Mouse (Mus musculus) ovary, postnatal 10 days (tissue): ENCODE results near the gene Mrps25.

Source experiments
- DNase-seq: peaks from one replicate; pipeline ENCODE4 v3.0.0; 2022; ENCODE audit warnings: low spot score

Gene Mrps25

DNA sequence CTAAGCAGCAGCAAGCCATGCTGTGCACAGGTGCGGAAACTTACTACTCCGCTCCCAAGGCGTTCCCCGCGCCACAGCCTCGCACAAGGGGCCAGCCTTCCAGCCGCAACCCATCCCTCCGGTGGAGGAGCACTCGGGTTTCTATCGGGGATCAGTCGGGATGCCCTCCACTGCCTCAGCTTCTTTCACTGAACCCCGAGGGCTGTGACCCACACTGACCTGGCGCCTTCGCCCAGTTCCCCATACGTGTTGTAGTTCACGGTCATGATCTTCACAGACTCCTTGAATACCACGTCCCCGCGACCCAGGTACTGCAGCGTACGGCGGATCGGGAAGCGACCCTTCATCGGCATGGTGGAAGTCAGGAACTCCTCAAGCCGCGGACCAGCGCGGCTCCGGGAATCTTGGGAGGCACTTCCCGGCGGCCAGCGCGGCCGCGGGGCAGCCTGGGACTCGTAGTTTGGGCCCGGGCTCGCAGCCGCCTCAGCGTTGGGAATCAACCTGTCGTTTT lies at the start of gene Mrps25:
Gene Mrps25, minus strand, starts transcription at position 413 of the 511 bp plus-strand sequence.
- DNase-seq = peak; percentile 41

DNA sequence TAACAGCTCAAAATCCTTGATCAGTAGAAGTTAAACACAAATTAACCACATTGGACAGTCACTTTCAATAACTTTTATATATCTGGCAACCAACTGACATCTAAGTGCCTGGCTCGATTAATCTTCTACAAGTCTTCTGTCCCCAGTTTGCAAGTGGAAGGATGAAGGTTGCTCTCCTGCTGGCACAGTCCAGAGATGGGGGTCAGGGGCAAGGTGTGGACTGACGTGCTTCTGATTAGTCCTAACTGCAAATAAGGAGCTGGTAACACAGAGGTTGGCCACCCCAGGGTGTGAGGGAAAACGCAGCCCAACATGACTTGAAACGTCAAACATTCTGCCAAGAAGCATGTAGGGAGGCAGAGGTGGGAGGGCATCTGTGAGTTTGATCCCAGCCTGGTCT lies 47.9 kb upstream of the Mrps25 start:
- no peak for DNase-seq

DNA sequence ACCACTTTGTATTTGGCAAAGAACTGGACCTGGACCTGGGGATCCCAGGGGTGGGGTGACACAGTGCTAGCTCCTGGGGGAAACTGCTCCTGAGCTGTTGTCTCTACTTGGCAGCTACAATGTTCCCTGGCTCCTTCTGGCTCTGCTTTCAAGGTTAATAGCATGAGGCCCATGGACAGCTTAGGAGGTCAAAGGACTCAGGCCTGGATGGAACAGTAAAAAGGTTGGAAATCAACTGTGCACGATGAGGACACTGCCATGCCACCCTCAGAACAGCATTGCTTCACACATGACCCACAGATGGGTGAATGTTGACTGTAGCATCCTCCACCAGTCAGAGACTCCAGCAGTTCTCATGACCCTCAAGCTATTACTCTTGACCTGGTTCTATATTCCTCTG lies 47.5 kb upstream of the Mrps25 start:
- no peak for DNase-seq

DNA sequence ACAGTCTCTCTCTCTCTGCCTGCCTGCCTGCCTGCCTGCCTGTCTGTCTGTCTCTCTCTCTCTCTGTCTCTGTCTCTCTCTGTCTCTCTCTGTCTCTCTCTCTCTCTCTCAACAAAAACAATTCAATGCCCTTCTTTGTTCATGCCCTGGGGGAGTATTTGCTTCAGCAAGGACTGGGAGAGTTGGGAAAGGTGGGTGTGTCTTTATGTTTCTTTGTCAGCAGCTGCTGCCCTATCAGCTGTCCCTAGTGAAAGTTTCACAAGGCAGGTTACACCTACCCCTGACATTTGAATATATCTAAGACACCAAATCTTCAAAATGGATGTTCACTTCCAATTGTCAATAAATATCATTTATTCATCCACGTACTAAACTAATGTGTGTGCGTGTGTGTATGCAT lies 45.8 kb upstream of the Mrps25 start:
- no peak for DNase-seq

DNA sequence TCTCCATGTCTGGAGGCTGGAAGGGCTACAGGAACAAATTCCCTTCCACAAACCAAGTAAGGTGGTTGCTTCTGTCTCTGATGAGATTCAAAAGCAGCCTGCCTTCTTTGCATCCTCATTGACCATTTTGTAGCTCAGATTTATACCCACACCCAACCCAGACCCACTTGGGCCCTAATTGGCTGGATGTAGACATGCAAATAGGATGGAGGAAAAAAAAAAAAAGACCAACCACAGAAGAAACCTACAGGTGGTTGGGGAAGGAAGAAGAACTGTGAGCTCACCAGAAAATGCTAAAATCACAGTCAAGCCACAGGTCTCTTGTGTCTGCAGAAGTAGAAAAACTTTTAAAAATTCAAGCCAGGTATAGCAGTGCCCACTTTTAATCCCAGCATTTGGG lies 45.3 kb upstream of the Mrps25 start:
- DNase-seq = no peak

DNA sequence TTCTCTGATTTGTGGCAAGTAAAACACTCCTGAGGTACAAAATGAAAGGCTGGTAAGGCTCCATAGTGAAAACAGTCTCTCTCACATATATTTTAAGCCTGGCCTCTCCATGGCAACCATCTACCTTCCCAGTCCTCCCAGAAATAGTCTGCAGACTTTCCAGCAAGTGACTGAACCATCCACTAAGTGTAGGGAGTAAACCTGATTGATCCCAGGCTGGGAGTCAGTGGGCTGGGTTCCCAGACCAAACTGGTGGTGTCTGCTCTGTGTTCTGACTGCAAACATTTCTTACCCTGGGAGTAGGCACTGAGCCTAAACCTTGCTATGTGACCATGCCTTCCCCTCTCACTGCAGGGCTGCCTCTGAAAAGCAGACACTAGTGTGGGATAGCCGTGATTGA lies 41.1 kb upstream of the Mrps25 start:
- DNase-seq = peak; percentile 9

DNA sequence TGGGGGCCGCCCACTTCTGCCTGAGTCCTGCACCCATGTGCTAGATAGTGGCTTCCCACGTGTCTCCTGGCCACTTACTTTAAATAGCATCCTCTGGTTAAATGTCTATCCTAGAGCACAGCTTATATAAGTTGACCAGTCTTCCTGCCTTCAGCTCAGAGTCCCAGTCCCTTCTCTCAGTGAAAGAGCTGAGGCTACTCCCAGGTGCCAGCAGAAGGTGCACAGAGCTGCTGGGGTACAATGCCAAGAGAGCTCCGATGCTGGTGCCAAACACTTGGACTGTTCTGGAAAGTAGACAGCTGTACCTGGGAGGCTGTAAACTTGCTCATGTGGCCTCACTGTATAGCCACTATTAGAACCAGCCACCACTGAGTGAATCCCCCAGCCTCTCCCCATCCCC lies 38.2 kb upstream of the Mrps25 start:
- DNase-seq = no peak

DNA sequence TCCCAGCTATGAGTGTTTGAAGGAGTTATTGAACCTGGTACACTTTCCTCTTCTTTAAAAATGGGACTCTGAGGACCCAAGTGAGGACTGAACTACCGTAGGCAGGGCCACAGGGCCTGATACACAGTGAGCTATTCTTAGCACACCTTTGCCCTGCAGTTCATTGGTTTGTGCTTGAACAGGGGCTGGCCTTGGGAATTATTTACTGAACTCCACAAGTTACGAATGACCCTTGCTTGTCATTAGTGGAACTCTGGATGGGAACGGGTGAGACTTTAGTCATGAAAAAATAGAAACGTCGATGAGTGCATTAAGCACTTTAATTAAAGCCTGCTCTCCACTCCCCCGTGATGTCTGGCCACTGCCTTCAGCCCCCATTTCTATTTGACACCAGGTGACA lies 37.8 kb upstream of the Mrps25 start:
- no peak for DNase-seq

DNA sequence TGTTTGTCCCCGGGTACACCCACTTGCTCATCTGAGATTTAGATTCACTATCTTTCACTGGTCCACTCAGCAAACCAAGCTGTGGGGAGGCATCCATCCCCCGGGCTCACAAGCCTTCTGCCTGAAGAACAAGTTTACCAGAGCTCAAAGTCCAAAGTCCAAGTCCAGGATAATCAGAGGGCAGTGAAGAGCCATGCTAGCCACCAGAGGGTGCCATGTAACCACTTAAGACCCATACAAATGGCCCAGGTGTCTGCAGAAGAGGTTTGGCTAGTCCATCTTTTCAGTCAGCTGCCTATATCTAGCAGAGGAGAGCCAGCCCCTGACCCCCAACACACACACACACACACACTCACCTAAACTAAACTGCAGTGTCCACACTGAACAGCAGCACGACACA lies 35.6 kb upstream of the Mrps25 start:
- peak; percentile 16 for DNase-seq

DNA sequence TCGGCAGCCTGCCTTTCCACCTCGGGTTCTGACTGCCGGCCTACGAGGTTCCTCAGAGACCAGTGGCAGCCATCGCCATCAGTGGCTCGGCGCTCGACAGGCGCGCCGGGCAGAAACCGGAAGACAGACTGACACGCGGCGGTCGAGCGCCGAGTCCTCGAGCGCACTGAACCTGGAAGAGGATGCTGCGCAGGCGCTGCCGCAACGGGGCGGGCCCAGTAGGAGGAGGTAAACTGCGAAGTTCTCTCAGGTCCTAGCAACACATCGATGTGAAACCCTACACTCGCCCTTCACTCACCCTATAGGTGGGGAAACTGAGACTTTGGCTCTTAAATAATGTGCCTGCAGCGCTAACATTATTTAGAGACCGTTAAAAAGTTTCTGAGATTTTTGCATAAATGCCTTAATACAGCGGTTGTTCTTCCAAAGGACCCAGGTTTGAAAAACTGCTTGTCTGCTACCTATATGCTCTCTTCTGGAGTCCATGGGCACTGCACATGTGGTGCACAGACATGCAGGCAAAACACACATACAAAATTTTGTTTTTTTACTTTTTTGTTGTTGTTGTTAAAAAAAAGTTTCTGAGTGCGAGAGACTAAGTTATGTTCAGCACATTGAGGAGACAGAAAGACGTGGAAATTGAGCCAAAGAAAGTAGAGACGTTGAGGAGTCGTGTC lies 31.1 kb upstream of the Mrps25 start, which contains the start of gene Rbsn:
Gene Rbsn, minus strand, starts transcription at position 153 of the 677 bp plus-strand sequence.
- DNase-seq = peak; percentile 63

DNA sequence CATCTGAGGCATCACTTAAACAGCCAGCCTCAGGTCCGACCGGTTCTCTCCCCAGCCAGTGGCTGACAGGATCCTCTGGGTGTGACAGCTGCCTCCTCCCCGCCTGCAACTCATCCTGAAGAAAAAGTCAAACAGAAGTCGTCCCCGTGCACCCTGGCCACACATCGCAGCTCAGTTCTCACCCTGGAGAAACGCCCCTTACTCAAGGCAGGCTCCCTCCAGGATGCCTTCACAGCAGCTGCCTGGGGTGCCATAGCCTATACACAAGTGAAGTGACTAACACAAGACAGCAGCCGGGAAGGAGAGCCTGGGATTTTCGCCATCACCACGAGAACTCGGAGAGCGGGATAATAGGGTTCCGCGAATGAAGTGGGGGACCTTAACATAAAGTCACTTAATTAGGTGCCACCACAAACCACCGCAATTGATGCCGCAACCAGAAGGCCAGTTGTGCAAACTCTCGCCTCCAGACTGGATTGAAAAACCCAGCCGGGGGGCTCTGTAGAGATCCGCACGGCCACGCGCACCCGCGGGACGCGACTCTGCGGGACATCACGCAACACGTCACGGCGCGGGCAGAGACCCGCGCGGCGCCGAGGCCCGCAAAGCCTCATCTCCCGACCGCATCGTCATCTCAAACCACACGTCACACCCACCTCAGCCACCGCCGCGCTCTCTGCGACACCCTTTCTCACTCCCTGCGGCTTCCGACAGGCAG lies 30.4 kb upstream of the Mrps25 start:
- DNase-seq = no peak

DNA sequence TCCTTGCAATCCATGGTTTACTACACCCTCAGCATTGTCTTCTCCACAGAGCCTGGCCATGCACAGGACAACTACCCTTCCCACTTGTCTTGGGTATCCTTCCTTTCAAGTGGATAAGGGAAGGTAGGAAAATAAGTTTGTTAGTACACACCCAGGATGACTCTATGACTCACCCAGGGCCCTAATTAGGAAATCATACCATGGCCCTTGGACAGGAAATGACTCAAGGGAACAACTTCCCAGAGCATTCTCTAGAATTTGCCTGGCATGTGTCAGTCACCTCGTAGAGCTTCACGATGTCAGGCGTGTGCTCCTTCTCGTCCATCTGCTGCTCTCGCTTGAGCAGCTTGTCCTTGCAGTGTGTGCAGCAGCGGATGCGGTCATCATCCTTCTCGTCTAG lies 15.6 kb upstream of the Mrps25 start:
- no peak for DNase-seq

DNA sequence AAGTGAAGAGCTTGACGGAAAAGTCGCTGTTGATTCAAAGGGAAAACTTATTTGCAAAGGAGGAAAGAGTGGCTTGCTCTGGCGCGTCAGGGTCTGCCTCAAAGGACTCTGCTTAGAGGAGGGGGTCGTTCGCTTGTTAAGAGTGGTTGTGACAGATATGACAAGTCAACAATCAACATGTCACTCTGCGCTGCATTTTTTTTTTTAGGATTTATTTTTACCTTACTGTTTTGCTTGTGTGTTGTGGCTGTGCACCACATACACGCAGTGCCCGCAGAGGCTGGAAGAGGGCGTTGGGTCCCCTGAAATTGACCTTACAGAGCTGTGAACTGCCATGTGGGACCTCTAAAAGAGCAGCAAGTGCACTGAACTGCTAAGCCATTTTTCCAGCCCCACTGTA lies 345 bp upstream of the Mrps25 start:
- no peak for DNase-seq

DNA sequence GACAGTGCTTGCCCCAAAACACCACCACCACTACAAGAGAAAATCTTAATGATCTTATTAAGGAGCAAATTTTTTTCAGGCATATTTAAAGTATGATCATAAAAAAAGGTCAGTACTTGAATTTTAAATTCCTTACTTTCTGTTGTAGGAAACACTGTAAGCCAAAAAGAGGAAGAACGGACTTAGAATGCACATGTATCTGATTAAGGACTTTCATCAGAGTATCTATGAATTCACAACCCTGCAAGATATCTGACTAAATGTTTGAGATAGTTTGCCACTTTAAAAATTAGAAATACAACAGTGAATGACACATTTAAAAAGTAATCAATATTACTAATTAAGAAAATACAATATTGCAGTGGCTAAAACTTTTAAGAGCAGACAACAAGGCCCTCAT lies 7.4 kb downstream of the Mrps25 start:
- DNase-seq = no peak

DNA sequence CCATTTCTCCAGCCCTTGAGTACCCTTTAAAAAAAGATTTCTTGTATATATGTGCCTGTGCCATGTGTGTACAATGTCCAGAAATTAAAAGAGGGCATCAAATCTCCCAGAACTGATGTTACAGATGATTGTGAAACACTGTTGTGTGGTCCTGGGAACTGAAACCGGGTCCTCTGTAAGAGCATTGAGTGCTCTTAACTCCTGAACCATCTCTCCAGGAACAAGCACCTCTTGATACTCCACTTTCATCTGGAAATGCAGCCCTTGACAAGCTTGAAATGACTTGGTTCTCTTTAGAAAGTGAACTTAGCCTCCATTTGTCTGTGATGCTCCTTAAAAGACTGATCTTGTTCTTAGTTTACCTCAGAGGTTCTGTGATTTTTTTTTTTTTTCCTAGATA lies 21.1 kb downstream of the Mrps25 start:
- DNase-seq = no peak

DNA sequence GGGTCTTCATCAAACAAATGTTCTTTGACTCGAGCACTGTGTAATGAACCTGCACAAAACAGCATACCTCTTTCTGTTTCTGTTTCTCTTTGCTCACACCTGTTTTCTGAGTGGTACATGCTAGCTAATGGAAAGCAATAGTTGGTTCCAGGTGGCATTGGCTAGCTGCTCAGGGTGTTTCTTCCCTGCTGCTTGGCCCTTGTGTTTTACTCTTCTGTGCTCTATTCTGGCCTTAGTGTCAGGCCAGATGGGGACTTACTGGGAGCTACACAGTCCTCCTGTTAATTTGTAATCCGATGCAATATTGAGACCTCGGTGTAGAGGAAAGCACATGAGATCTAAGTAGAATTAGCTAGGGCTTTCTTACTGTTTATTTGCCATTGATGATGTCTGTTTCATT lies 25.0 kb downstream of the Mrps25 start:
- DNase-seq = no peak

DNA sequence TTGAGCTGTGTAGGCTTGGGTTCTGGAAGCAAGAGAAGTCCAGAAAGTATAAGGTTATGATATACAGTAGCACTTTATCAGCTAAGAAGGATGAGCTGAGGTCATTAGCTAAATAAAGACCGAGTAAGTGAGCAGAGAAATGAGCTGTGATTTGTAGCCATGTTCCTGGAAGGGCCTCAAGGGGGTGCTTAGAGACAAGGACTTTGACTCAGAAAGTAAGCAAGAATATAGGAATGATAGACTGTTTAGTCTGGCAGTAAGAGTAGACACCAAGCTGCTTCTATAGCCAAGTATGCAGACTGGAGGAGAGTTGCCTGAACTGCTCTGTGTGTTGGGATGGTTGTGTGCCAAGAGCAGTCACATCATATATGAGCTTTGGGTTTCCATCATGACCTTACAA lies 30.1 kb downstream of the Mrps25 start:
- no peak for DNase-seq

DNA sequence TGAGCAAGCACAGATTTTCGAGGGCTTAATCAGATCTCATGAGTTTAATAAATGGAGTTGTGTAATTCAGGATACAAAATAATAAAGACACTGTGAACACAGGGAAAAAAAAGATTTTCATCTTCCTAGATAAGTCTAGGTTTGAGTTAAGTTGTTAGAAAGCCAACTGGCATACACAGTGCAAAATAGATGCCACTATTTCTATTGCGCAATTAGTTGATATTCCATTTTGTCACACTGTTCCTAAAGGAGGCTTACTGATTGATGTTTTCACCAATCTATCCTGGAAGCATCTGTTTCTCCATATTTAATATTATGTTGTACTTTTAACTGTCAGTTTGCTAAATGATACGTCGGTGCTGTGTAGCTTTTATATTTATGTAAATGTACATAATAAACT lies 38.0 kb downstream of the Mrps25 start:
- no peak for DNase-seq

DNA sequence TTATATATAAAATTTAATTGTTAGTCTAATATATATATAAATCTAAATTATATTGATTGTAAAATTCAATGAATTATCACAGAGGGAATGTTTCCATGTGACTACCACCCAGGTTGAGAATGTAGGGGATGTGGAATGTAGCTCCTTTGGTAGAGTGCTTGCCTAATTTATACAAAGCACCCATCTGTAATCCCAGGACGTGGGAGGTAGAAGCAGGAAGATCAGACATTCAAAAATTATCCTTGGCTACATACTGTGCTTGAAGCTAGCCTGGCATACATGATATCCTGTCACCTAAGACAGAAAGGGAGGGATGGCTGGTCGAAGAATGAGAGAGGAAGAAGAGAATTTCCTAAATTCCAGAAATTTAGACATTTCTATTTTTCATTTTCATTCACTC lies 47.5 kb downstream of the Mrps25 start:
- DNase-seq = no peak

DNA sequence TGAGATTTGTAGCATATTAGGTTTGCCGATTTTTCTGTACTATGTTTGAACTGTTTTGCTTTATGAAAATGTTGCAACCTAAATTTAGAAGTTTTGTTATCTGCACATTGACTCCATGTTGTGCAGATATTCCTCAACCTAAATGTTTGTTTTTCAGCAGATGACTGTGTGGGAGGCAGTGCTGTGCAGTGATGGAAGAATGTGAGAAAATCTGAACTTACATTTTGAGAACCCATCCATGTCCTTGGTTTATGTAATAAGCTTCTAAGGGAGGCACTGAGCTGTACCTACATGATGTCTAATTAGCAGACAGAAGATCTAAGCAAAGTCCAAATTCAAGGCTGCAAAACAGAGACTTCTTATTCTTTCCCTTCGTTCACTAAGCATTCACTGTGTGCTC lies 50.2 kb downstream of the Mrps25 start:
- DNase-seq = no peak

DNA sequence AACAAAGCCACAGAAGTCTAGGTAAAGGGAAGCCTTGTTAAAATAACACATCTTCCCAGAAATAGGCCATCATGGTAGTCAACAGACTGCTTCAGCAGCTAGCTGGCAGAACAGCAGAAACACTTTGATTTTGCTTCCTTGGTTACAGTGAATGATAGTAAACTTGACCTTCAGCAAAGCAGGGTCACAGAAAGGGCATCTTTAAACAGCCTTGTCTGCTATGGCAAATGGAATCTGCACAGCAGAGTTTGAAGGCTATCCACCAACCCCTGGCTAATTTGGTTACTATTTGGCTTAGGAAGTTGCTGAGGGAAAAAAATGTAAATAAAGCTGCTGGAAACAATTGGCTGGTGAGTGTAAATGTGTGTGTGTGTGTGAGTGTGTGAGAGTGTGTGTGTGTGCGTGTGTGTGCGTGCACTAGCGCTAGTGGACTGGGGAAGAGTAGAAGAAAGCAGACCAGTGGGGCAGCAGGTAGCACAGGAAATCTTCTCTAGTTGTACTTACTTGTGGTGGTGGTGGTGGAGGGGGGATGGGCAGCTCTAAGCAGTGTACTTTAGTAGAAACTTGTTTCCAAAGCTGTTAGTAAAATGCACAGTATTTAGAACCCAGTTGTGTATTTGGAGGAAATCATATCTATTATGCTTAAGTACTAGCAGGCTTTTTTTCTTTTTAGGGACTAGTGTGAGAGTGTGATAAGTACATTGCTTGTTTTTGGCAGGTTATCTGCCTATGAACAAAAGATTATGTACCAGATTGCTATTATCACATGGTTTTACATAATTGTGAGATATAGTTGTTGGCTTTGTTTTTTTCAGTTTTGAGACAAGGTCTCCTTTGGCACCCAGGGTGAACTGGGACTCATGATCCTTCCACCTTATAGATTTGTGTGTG lies 51.6 kb downstream of the Mrps25 start:
- no peak for DNase-seq

DNA sequence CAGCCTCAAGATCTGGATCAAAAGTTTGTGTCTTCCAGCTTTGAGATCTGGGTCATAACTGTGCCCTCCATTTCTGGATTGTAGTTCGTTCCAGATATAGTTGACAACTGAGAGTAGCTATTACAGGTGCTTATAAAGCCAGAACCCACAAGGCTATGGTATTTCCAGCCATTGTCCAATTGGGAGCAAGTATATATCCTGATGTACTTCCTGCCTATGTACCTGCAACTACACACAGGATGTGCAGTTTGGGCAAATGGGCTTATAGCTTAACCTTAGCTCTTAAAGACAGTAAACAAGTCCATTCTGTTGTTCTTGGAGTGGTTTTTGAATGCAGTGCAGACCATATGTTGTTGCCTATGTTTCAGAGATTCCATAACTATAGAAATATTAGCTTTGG lies 52.4 kb downstream of the Mrps25 start:
- no peak for DNase-seq
